8 mouse cellular contexts compared by ENCODE assay signal in genomic region chr8:109607650-109608049, GRCm38 (mm10). TPM values are rescaled to one million over a fixed set of nuclear protein-coding genes. Genes with fewer than 3 reads are reported as not detected.
DNase-seq lines count a peak whose midpoint lies in the region; ATAC-seq and TF ChIP-seq lines count a peak whose summit lies in the region.

No protein-coding gene starts in this region.

- TF ChIP-seq CTCF in left cerebral cortex, adult 2 months (IDR thresholded peaks at IDR 0.05) = no peak
- TF ChIP-seq CTCF in bone marrow, adult 2 months (IDR thresholded peaks at IDR 0.05; ENCODE audit: control insufficient read depth, insufficient read depth, low read length) = no peak

- no peak for TF ChIP-seq POLR2A in bone marrow, adult 2 months (IDR thresholded peaks at IDR 0.05; ENCODE audit: borderline replicate concordance, control insufficient read depth, low read depth, low read length)

- peak overlapping the region; percentile 81 for H3K4me2 ChIP-seq in forebrain, embryonic 16.5 days (ENCODE audit: low read length)

- H3K4me3 ChIP-seq in left cerebral cortex, adult 2 months = peak overlapping the region; percentile 72
- H3K4me3 ChIP-seq in bone marrow, adult 2 months (replicated peaks; ENCODE audit: control insufficient read depth, low read depth, low read length) = peak overlapping the region; percentile 80
- peak overlapping the region; percentile 66 for H3K4me3 ChIP-seq in forebrain, embryonic 16.5 days (replicated peaks; ENCODE audit: low read length)

- no peaks in the 10 kb centered on the region for H3K9me3 ChIP-seq in forebrain, embryonic 16.5 days (ENCODE audit: control insufficient read depth, low read length)

- H3K27me3 ChIP-seq in forebrain, embryonic 16.5 days (replicated peaks; ENCODE audit: control insufficient read depth, insufficient read depth, low read length) = no peaks in the 10 kb centered on the region

- peaks cover 2% of the 10 kb centered on the region; the same call in 1 of the 2 replicates for H3K4me1 ChIP-seq in bone marrow, adult 2 months (ENCODE audit: control insufficient read depth, insufficient read depth, low read length)
- H3K4me1 ChIP-seq in forebrain, embryonic 16.5 days (replicated peaks; ENCODE audit: control insufficient read depth, insufficient read depth, low read length) = peaks cover 13% of the 10 kb centered on the region

- peak overlapping the region; percentile 63 for H3K9ac ChIP-seq in forebrain, embryonic 16.5 days (replicated peaks; ENCODE audit: low read depth, low read length)

- no peak for ATAC-seq in forebrain, embryonic 16.5 days
- ATAC-seq in megakaryocyte-erythroid progenitor cell, adult 5-6 weeks (replicated peaks; ENCODE audit: low FRiP score, low TSS enrichment, poor library complexity, severe bottlenecking) = peak; percentile 34

- no peak for DNase-seq in left cerebral cortex, adult 2 months (ENCODE audit: extremely low spot score in 1 of 2, low spot score in 2 of 2)
- DNase-seq in left cerebral cortex, adult 18-20 months (ENCODE audit: low spot score in 2 of 2) = no peak
- DNase-seq in adrenal gland, adult 2 months = no peak
- no peak for DNase-seq in spleen, postnatal 14 days (ENCODE audit: low spot score in 2 of 2)
- DNase-seq in gastrocnemius, postnatal 36 days = no peak

- intact Hi-C loops in left cerebral cortex, adult 2 months (cut with DNase I) = loop anchor here (1.0 to 2.0 kb wide), 4 partner anchors 42 to 171 kb away; partner anchors contain the start of genes Ap1g1, Dhx38, Ist1 and Txnl4b
- intact Hi-C loops in gastrocnemius, postnatal 36 days (cut with DNase I) = loop anchor here (2.0 kb wide), 1 partner anchor 41 kb away; no protein-coding TSS in a partner anchor

- peak overlapping the region; percentile 90 for H3K27ac ChIP-seq in left cerebral cortex, adult 2 months
- H3K27ac ChIP-seq in bone marrow, adult 2 months (ENCODE audit: control insufficient read depth, insufficient read depth, low read depth, low read length, poor library complexity) = no peak overlapping the region
- peak overlapping the region; percentile 37; the same call in 1 of the 2 replicates for H3K27ac ChIP-seq in forebrain, embryonic 16.5 days (ENCODE audit: low read length)

- 10% methylated on average over 12 of the region's 12 CpGs for WGBS in bone marrow, adult 2 months
- WGBS in forebrain, embryonic 16.5 days = 4% methylated on average over 12 of the region's 12 CpGs

- 0 out of 2 replicates have a peak, but pooled peaks cover 4% of the 10 kb centered on the region for H3K36me3 ChIP-seq in forebrain, embryonic 16.5 days (ENCODE audit: control insufficient read depth, insufficient read depth)

RNA-seq across cellular contexts. Expression of gene Dhodh, which starts 0.8 kb away (rescaled TPM):
- total RNA-seq in left cerebral cortex, adult 2 months (2021) = 10 to 100 TPM; 14.0 to 18.6 TPM
- 10 to 100 TPM; 16.3 to 20.3 TPM for total RNA-seq in left cerebral cortex, adult 18-20 months (2021)
- polyA plus RNA-seq in bone marrow, adult 2 months (2011; ENCODE audit: insufficient read depth, insufficient read length, low replicate concordance, missing spikeins) = 5.0 and 12.8 TPM in 2 replicates
- polyA plus RNA-seq in forebrain, embryonic 16.5 days (2015; fragmentation: Nextera tagmentation; extraction: Ambion mirVana) = 35.0 and 35.5 TPM in 2 replicates
- 16.0 and 58.0 TPM in 2 replicates for total RNA-seq in megakaryocyte-erythroid progenitor cell, adult 5-6 weeks (2014; fragmentation: Nextera tagmentation)
- 15.2 and 29.0 TPM in 2 replicates for total RNA-seq in megakaryocyte-erythroid progenitor cell, adult 5-6 weeks (2017)
- total RNA-seq in adrenal gland, adult 2 months (2021) = 10 to 100 TPM; 19.9 to 20.1 TPM
- 24.9 and 27.3 TPM in 2 replicates for polyA plus RNA-seq in adrenal gland, adult 2 months (2012; rRNA removed)
- 10 to 100 TPM; 12.9 to 14.0 TPM for total RNA-seq in gastrocnemius, postnatal 36 days (2021)

RNA-seq across cellular contexts. Expression of gene Pkd1l3, which starts 6.7 kb away (rescaled TPM):
- under 1 TPM; 0.68 to 0.91 TPM for total RNA-seq in left cerebral cortex, adult 2 months (2021)
- under 1 TPM; 0.73 to 0.91 TPM for total RNA-seq in left cerebral cortex, adult 18-20 months (2021)
- 3.9 and 8.3 TPM in 2 replicates for polyA plus RNA-seq in bone marrow, adult 2 months (2011; ENCODE audit: insufficient read depth, insufficient read length, low replicate concordance, missing spikeins)
- polyA plus RNA-seq in forebrain, embryonic 16.5 days (2015; fragmentation: Nextera tagmentation; extraction: Ambion mirVana) = 0.03 TPM in 1 of 2 replicates, not detected in the other
- total RNA-seq in megakaryocyte-erythroid progenitor cell, adult 5-6 weeks (2014; fragmentation: Nextera tagmentation) = 2.4 and 4.6 TPM in 2 replicates
- 0.75 and 1.3 TPM in 2 replicates for total RNA-seq in megakaryocyte-erythroid progenitor cell, adult 5-6 weeks (2017)
- under 1 TPM; 0.17 to 0.24 TPM for total RNA-seq in adrenal gland, adult 2 months (2021)
- 0.08 TPM in 2 replicates for polyA plus RNA-seq in adrenal gland, adult 2 months (2012; rRNA removed)
- under 1 TPM in 1 of 2 experiments, not detected in 1; 0.05 TPM for total RNA-seq in gastrocnemius, postnatal 36 days (2021)

RNA-seq across cellular contexts. Expression of gene Hp, which starts 28.7 kb away (rescaled TPM):
- not detected for total RNA-seq in left cerebral cortex, adult 2 months (2021)
- under 1 TPM in 1 of 2 experiments, not detected in 1; 0.26 TPM for total RNA-seq in left cerebral cortex, adult 18-20 months (2021)
- 219 and 732 TPM in 2 replicates for polyA plus RNA-seq in bone marrow, adult 2 months (2011; ENCODE audit: insufficient read depth, insufficient read length, low replicate concordance, missing spikeins)
- polyA plus RNA-seq in forebrain, embryonic 16.5 days (2015; fragmentation: Nextera tagmentation; extraction: Ambion mirVana) = 0.20 and 0.30 TPM in 2 replicates
- total RNA-seq in megakaryocyte-erythroid progenitor cell, adult 5-6 weeks (2014; fragmentation: Nextera tagmentation) = 5.8 TPM in 1 of 2 replicates, not detected in the other
- 2.4 and 2.8 TPM in 2 replicates for total RNA-seq in megakaryocyte-erythroid progenitor cell, adult 5-6 weeks (2017)
- total RNA-seq in adrenal gland, adult 2 months (2021) = 100 to 1,000 TPM; 158 to 462 TPM
- 81.5 and 171 TPM in 2 replicates for polyA plus RNA-seq in adrenal gland, adult 2 months (2012; rRNA removed)
- total RNA-seq in gastrocnemius, postnatal 36 days (2021) = 10 to 100 TPM in 1 of 2 experiments, 1 to 10 TPM in 1; 7.1 to 21.5 TPM

RNA-seq across cellular contexts. Expression of gene Txnl4b, which starts 42.0 kb away (rescaled TPM):
- total RNA-seq in left cerebral cortex, adult 2 months (2021) = 10 to 100 TPM; 14.8 to 16.2 TPM
- 10 to 100 TPM; 15.6 to 17.5 TPM for total RNA-seq in left cerebral cortex, adult 18-20 months (2021)
- polyA plus RNA-seq in bone marrow, adult 2 months (2011; ENCODE audit: insufficient read depth, insufficient read length, low replicate concordance, missing spikeins) = 7.0 and 16.2 TPM in 2 replicates
- 30.8 and 31.5 TPM in 2 replicates for polyA plus RNA-seq in forebrain, embryonic 16.5 days (2015; fragmentation: Nextera tagmentation; extraction: Ambion mirVana)
- total RNA-seq in megakaryocyte-erythroid progenitor cell, adult 5-6 weeks (2014; fragmentation: Nextera tagmentation) = 3.1 and 6.8 TPM in 2 replicates
- total RNA-seq in megakaryocyte-erythroid progenitor cell, adult 5-6 weeks (2017) = 7.5 and 11.0 TPM in 2 replicates
- 10 to 100 TPM; 12.5 to 13.3 TPM for total RNA-seq in adrenal gland, adult 2 months (2021)
- polyA plus RNA-seq in adrenal gland, adult 2 months (2012; rRNA removed) = 2.4 and 4.2 TPM in 2 replicates
- 1 to 10 TPM; 6.8 to 7.2 TPM for total RNA-seq in gastrocnemius, postnatal 36 days (2021)

RNA-seq across cellular contexts. Expression of gene Dhx38, which starts 42.0 kb away (rescaled TPM):
- 10 to 100 TPM; 31.0 to 31.1 TPM for total RNA-seq in left cerebral cortex, adult 2 months (2021)
- total RNA-seq in left cerebral cortex, adult 18-20 months (2021) = 10 to 100 TPM; 28.5 to 28.9 TPM
- 13.6 and 27.3 TPM in 2 replicates for polyA plus RNA-seq in bone marrow, adult 2 months (2011; ENCODE audit: insufficient read depth, insufficient read length, low replicate concordance, missing spikeins)
- 25.1 and 25.8 TPM in 2 replicates for polyA plus RNA-seq in forebrain, embryonic 16.5 days (2015; fragmentation: Nextera tagmentation; extraction: Ambion mirVana)
- 21.0 and 26.5 TPM in 2 replicates for total RNA-seq in megakaryocyte-erythroid progenitor cell, adult 5-6 weeks (2014; fragmentation: Nextera tagmentation)
- total RNA-seq in megakaryocyte-erythroid progenitor cell, adult 5-6 weeks (2017) = 40.9 and 47.8 TPM in 2 replicates
- 10 to 100 TPM; 22.2 to 23.4 TPM for total RNA-seq in adrenal gland, adult 2 months (2021)
- 13.3 and 15.0 TPM in 2 replicates for polyA plus RNA-seq in adrenal gland, adult 2 months (2012; rRNA removed)
- total RNA-seq in gastrocnemius, postnatal 36 days (2021) = 1 to 10 TPM; 8.8 to 9.8 TPM

Comparison
In these comparisons a context has a peak if more than half of its experiments do, and no peak if none do; other contexts are left out.
1. RNA of gene Hp, which starts 28.7 kb away (total RNA-seq): 158 to 462 TPM in adrenal gland, adult 2 months; 7.1 to 21.5 TPM in gastrocnemius, postnatal 36 days, 2.4 to 5.8 TPM in megakaryocyte-erythroid progenitor cell, adult 5-6 weeks, 0.26 TPM in left cerebral cortex, adult 18-20 months and not detected in left cerebral cortex, adult 2 months; every median in the first group is over 4 times any median in the second.
2. Peak in every context shown above with its lines, with median percentiles within 50 percentile points of each other: H3K4me3 ChIP-seq.